Mouse (Mus musculus) stomach, postnatal 0 days (tissue): ENCODE measurements around the gene Tmem38b.

ENCODE experiments used
- CTCF ChIP-seq: IDR thresholded peaks from 2 replicates; pipeline ENCODE4 v1.5.1; 2016; ENCODE audit warnings: antibody characterized with exemption, low read depth, mild to moderate bottlenecking, moderate library complexity
- EP300 ChIP-seq: optimal IDR thresholded peaks from 2 replicates; pipeline ENCODE3; 2016; ENCODE audit warnings: antibody characterized with exemption

GRCm38 (mm10) chr4:53882921-53883682 lies 57.3 kb downstream of the Tmem38b start:
- no peak for TF ChIP-seq CTCF
- no peak for TF ChIP-seq EP300
